Mouse (Mus musculus) liver, adult 2 months (tissue): Measurements from ENCODE around the gene Card9.

ENCODE experiments used
- CTCF ChIP-seq: fragments of 200-500 bp; IDR thresholded peaks from 2 replicates; pipeline ENCODE4 v1.5.1; 2011; ENCODE audit warnings: low read depth, low read length, control low read depth
- POLR2A ChIP-seq: fragments of 200-500 bp; IDR thresholded peaks from 2 replicates; pipeline ENCODE4 v1.6.1; 2011; ENCODE audit warnings: low read length, control low read depth; ENCODE audit not compliant: insufficient read depth; ENCODE audit errors: extremely low read depth

- TF ChIP-seq POLR2A (no peak), CTCF (no peak)
Measured at GRCm38 (mm10) chr2:26330056-26330468, 30.7 kb downstream of the Card9 start.
